Mouse (Mus musculus) gastrocnemius, postnatal 36 days (tissue): ENCODE measurements at regions not wholly inside any gene's neighbourhood (a gene's known extent, or its start where the extent isn't known, plus 50 kb on each side); places are given as distances from the start of the nearest gene placed in this dataset.
A peak's percentile ranks its signal among the peaks of the same experiment; 100 is the strongest.

Source experiments
- DNase-seq, 2 experiments: peaks; one replicate each; pipeline ENCODE4 v3.0.0; 2022
- intact Hi-C: fragments of 180-260 bp; cut with DNase I; formaldehyde crosslinking; loops from one replicate; pipeline ENCODE4 v1.15.1; 2025

- intact Hi-C loops: loop anchor here (10.0 kb wide), 1 partner anchor 584 kb away; the partner anchor contains the start of gene Smim15
- peak in 1 of 2 experiments; percentile 12 for DNase-seq
Observed at GRCm38 (mm10) chr13:107461048-107461912, 439.4 kb upstream of the Kif2a start.

DNA sequence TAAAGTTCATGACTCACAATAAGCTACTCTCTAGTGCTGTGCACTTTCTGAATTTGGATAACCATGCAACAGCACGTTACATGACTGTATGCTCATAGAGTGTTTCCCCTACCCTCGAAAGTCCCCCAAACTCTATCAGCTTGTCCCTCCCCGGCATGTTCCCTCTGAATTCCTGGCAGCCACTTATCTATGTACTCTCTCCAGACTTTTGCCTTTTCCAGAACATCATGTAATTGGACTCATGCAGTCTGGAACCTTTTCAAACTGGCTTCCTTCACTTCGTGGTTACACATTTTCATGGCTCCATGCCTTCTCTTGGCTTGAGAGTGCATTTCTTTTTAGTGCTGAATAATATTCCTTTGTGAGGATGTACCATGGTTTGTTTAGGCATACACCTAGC lies 436.8 kb upstream of the Kif2a start:
- intact Hi-C loops: no loop called here
- no peak for DNase-seq

- DNase-seq: no peak
- intact Hi-C loops: no loop called here
Observed at GRCm38 (mm10) chr13:107457270-107457669, 435.3 kb upstream of the Kif2a start.

DNA sequence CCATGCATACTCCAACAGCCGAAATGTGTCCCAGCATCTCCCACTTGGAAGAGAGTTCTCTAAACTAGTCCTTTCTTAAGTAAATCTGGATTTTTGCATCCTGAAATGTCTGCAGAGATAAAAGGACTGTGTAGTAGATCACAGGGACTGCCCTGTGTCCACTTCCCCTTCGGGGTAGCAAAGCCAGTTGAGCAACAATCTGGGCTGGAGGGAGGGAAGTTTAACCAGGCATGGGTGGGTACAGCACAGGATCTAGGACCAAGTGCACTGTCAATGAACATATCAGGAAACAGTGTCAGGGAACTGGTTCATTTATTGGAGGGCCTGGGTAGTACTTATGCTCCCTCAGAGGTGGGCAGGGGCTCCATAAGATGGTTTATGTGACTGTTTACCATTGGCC lies 434.5 kb upstream of the Kif2a start:
- no peak for DNase-seq
- intact Hi-C loops: no loop called here

DNA sequence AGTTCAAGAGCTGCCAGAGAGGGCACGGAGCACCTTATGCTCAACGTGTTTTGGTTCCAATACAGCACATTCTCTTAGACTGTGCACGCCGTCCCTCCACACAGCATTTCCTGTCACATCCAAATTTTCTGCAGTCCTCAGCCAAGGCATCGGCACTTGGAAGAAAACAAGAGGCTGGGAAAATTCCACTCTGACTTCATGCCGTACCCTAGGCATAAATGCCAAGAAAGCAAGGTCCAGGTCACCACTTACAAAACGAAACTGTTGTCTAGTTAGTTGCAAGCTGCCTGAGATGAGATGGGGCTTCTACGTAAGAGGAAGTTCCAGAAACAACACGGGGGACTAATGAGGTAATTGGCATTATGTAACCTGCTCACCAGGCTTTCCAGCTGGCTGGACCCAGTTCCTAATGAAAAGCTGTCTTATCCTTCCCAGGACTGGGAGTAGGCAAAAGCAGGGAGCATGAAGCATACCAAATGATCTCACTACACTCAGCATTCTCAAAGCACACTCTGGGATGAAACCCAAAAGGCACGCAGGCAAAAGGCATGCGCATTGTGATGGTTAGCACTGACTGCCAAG lies 427.8 kb upstream of the Kif2a start:
- DNase-seq: peak; percentile 17 to 20
- intact Hi-C loops: no loop called here

- DNase-seq: no peak
- intact Hi-C loops: no loop called here
Observed at GRCm38 (mm10) chr13:107447813-107448212, 425.9 kb upstream of the Kif2a start.

DNA sequence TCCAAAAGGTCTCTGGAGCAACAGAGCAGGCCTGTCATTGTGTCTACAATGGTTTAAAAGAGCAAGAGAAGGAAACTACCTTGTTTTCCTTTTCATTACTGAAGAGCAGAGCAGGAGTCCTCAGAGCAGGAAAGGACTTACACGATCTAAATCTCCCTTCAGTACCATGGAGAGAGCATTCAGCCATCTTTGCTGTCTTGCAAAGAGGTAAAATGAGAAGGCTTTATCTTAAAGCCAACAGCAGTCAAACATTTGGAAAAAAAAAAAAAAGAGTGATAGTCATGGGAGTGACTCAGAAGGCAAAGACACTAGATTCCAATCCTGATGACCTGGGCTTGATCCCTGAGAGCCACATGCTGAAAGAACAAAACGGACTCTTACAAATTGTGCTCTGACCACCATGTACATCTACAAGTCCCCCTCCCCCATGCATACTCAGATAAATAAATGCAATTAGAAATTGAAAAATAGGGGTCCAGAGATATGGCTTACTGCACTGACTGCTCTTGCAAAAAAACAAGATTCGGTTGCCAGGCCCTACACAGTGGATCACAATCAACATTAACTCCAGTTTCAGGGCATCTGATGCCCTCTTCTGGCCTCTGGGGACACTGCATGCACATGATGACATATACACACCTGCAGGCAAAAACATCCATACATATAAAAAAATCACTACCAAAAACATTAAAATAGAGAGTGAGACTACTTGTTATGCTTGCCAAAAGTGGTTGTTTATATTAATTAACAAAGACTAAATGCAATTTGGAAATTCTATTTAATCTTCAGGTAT lies 397.6 kb upstream of the Kif2a start:
- intact Hi-C loops: no loop called here
- DNase-seq: no peak

- intact Hi-C loops: no loop called here
- no peak for DNase-seq
Observed at GRCm38 (mm10) chr13:107410267-107410666, 388.3 kb upstream of the Kif2a start.

DNA sequence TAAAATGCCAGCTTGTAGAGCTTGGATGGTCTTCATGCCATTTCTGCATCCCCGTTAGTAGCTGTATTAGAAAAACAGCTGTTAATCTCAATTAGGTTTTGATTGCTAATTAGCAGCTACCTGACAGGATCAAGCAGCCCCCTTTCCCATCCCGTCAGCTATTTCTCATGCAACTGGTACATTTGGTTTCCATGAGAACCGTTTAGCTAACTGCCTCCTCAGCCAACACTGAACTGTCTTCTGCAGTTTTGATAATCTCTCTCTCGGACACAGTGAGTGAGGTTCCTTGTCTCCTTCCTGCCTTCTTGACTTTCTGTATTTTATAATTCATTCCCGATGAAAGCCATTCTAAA lies 385.7 kb upstream of the Kif2a start:
- intact Hi-C loops: no loop called here

DNA sequence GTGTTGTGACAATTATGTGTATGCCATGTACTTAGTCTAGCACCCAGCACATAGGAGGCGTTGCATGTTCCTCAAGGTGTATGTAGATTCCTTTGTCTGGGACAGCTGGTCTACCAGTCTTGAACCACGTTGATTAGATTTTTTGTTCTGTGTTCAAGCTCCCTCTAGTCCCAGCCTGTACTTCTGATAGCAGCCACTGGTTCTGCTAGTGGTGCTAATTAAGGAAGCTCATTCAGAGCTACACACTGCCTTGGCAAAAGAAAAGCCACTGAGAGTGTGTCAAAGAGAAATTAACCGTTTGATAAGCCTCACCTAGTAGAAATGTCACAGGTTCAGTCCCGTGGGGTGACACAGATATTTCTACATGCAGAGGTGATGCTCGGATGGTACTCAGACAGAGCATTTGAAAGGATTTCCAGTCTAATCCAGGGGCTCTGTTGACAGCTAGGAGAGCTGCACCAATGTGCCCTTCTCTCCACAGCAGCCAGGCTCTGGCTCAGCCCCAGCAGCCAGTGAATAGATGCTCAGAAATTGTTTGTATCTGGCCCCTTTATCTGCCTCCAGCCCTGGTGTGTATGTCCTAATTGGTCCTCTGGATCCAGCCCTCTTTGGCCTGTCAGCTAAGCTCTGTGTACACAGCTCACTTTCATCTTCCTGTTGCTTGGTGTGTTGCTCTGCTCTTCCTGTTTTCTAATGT lies 385.2 kb upstream of the Kif2a start:
- DNase-seq: no peak
- intact Hi-C loops: no loop called here

More for the DNA sequence above, 385.7 kb upstream of the Kif2a start:
- no peak for DNase-seq

DNA sequence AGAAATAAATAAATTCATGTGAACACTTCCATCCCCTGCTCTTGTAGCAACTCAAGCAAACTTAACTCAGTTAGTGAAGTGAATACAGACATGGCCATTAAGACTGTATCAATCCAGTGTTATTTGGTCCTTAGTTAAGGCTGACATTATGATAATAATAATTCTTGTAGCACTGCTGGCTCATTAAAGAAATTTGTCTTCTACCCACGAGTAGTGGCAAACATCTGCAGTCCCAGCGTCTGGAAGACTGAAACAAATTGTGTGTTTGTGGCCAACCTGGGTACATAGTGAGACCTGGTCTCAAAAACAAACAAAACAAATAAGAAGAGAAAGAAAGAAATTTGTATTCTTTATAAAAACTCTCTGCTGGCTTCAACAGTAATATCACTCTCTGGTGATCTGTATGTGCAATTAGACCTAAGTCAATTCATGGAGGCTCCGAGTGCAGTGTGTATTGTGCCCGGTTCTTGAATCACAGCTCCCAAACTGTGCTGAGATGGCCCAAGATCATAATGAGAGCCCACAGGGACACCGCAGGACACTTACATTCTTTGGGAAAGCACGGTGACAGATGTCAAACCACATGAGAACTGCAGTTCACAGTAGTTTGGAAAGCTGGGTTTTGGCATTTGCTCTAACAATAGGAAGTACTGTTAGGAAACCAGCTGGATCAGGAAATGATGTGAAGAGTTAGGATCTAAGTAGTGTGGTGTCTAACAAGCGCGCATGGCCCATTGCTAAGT lies 376.9 kb upstream of the Kif2a start:
- intact Hi-C loops: no loop called here
- no peak for DNase-seq

GRCm38 (mm10) chr13:107396036-107396435 lies 374.1 kb upstream of the Kif2a start:
- DNase-seq: no peak
- intact Hi-C loops: no loop called here

DNA sequence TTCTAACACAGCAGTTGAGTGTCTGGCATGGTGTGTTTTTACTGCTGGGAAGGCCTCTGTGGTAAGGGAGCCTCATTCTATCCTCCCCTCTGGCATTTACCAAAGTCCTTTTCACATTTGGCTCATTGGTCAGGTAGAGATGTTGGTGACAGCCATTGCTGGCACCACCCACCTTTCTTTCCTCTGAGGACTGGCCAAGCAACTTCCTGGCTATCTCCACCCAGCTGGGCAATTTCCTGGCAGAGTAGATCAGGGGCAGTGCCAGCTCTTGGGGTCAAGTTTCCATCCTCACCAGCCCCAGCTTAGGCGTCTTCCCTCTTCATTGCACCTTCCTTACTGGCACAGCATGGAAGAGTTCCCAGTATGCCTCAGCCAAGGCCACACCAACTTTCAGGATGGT lies 372.5 kb upstream of the Kif2a start:
- DNase-seq: no peak
- intact Hi-C loops: no loop called here

- no peak for DNase-seq
- intact Hi-C loops: no loop called here
Observed at GRCm38 (mm10) chr13:107389535-107390150, 367.7 kb upstream of the Kif2a start.

DNA sequence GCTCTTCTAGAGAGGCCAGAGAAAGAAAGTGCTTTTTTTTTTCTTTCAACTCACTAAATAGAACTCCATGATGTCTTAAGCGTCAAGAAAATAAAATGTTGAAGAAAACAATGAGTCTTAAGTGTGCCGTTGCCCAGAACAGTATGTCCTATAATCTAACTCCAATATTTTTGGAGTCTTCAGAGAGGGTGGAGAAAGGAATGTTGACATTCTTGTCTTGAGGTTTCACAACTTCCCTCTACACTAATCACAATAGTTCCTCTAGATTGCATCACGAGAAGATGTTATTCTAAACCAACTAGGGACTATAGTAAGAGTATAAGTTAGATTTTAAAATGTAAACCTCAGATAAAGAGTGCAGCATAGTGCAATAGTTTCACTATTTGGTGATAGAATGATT lies 367.1 kb upstream of the Kif2a start:
- DNase-seq: no peak
- intact Hi-C loops: no loop called here

- intact Hi-C loops: no loop called here
- DNase-seq: no peak
Observed at GRCm38 (mm10) chr13:107378076-107378475, 356.1 kb upstream of the Kif2a start.

GRCm38 (mm10) chr13:107372666-107373065 lies 350.7 kb upstream of the Kif2a start:
- no peak for DNase-seq
- intact Hi-C loops: no loop called here

- intact Hi-C loops: no loop called here
- DNase-seq: no peak
Observed at GRCm38 (mm10) chr13:107371616-107372582, 350.0 kb upstream of the Kif2a start.

DNA sequence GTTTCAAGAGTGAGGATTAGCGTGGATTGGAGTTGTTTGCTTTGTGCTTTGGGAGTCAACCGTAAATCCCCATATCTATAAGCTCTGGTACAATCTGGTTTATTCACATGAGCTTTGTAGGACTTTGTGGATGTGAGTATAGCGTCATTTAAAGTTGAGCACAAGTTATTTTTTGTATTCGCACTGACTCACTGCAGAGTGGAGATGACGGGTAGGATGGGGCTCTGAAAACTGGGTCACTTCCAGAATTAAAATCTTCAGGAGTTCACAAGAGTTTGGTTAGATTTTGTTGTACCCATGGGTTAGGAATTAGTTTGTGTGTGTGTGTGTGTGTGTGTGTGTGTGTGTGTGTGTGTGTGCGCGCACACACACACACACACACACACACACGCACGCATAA lies 345.7 kb upstream of the Kif2a start:
- intact Hi-C loops: no loop called here
- no peak for DNase-seq
